Mouse (Mus musculus): ENCODE results near the gene Pard3. TPM values are rescaled to one million over a fixed set of nuclear protein-coding genes. Genes with fewer than 3 reads are reported as not detected.

Gene Pard3
- polyA plus RNA-seq, 1 experiment: 58.8 TPM

- Histone ChIP-seq H3K4me1 (ENCODE audit: control insufficient read depth, insufficient read depth, low read length) (no peaks in the 10 kb centered on the region), H3K4me3 (replicated peaks; ENCODE audit: extremely low read depth, low read depth, low read length) (no peak overlapping the region)
- no peak for DNase-seq
- WGBS: 53% methylated on average over 2 of the region's 2 CpGs
- TF ChIP-seq POLR2A (IDR thresholded peaks at IDR 0.05; ENCODE audit: borderline replicate concordance, extremely low read depth, low read depth, low read length) (no peak), CTCF (IDR thresholded peaks at IDR 0.05; ENCODE audit: insufficient read depth, low read length) (no peak)
These were observed 3.9 kb upstream of the Pard3 start for GRCm38 (mm10) chr8:127059826-127060225.

- TF ChIP-seq CTCF (IDR thresholded peaks at IDR 0.05; ENCODE audit: insufficient read depth, low read length) (no peak), POLR2A (IDR thresholded peaks at IDR 0.05; ENCODE audit: borderline replicate concordance, extremely low read depth, low read depth, low read length) (no peak)
- under 1% methylated on average over 80 of the region's 80 CpGs for WGBS
- DNase-seq: peak; percentile 75
- Histone ChIP-seq H3K4me3 (replicated peaks; ENCODE audit: extremely low read depth, low read depth, low read length) (peak overlapping the region; percentile 99), H3K4me1 (ENCODE audit: control insufficient read depth, insufficient read depth, low read length) (peaks cover 15% of the 10 kb centered on the region)
These were observed 844 bp downstream of the Pard3 start for GRCm38 (mm10) chr8:127064361-127065112.

- Histone ChIP-seq H3K4me1 (ENCODE audit: control insufficient read depth, insufficient read depth, low read length) (peaks cover 17% of the 10 kb centered on the region), H3K4me3 (replicated peaks; ENCODE audit: extremely low read depth, low read depth, low read length) (peak overlapping the region; percentile 99)
- no peak for TF ChIP-seq CTCF (IDR thresholded peaks at IDR 0.05; ENCODE audit: insufficient read depth, low read length)
- no peak for TF ChIP-seq POLR2A (IDR thresholded peaks at IDR 0.05; ENCODE audit: borderline replicate concordance, extremely low read depth, low read depth, low read length)
- no peak for DNase-seq
- WGBS: 11% methylated on average over 10 of the region's 10 CpGs
These were observed 1.4 kb downstream of the Pard3 start for GRCm38 (mm10) chr8:127065113-127065473.

GRCm38 (mm10) chr8:127065791-127066190 lies 2.1 kb downstream of the Pard3 start:
- peaks cover 18% of the 10 kb centered on the region for H3K4me1 ChIP-seq (ENCODE audit: control insufficient read depth, insufficient read depth, low read length)
- no peak overlapping the region for H3K4me3 ChIP-seq (replicated peaks; ENCODE audit: extremely low read depth, low read depth, low read length)
- DNase-seq: no peak
- 51% methylated on average over 1 of the region's 1 CpGs for WGBS
- TF ChIP-seq POLR2A (IDR thresholded peaks at IDR 0.05; ENCODE audit: borderline replicate concordance, extremely low read depth, low read depth, low read length): no peak
- TF ChIP-seq CTCF (IDR thresholded peaks at IDR 0.05; ENCODE audit: insufficient read depth, low read length): no peak

- H3K4me3 ChIP-seq (replicated peaks; ENCODE audit: extremely low read depth, low read depth, low read length): no peak overlapping the region
- no peak for DNase-seq
- H3K4me1 ChIP-seq (ENCODE audit: control insufficient read depth, insufficient read depth, low read length): peaks cover 18% of the 10 kb centered on the region
- TF ChIP-seq POLR2A (IDR thresholded peaks at IDR 0.05; ENCODE audit: borderline replicate concordance, extremely low read depth, low read depth, low read length): no peak
- TF ChIP-seq CTCF (IDR thresholded peaks at IDR 0.05; ENCODE audit: insufficient read depth, low read length): no peak
These were observed 2.8 kb downstream of the Pard3 start for GRCm38 (mm10) chr8:127066501-127066900.

- TF ChIP-seq POLR2A (IDR thresholded peaks at IDR 0.05; ENCODE audit: borderline replicate concordance, extremely low read depth, low read depth, low read length) (no peak), CTCF (IDR thresholded peaks at IDR 0.05; ENCODE audit: insufficient read depth, low read length) (no peak)
- DNase-seq: no peak
- Histone ChIP-seq H3K4me1 (ENCODE audit: control insufficient read depth, insufficient read depth, low read length) (peaks cover 20% of the 10 kb centered on the region), H3K4me3 (replicated peaks; ENCODE audit: extremely low read depth, low read depth, low read length) (no peak overlapping the region)
- WGBS: 66% methylated on average over 3 of the region's 3 CpGs
These were observed 5.0 kb downstream of the Pard3 start for GRCm38 (mm10) chr8:127068719-127069118.

- TF ChIP-seq CTCF (IDR thresholded peaks at IDR 0.05; ENCODE audit: insufficient read depth, low read length) (no peak), POLR2A (IDR thresholded peaks at IDR 0.05; ENCODE audit: borderline replicate concordance, extremely low read depth, low read depth, low read length) (no peak)
- 46% methylated on average over 3 of the region's 3 CpGs for WGBS
- Histone ChIP-seq H3K4me3 (replicated peaks; ENCODE audit: extremely low read depth, low read depth, low read length) (no peak overlapping the region), H3K4me1 (ENCODE audit: control insufficient read depth, insufficient read depth, low read length) (peaks cover 21% of the 10 kb centered on the region)
- no peak for DNase-seq
These were observed 6.5 kb downstream of the Pard3 start for GRCm38 (mm10) chr8:127070225-127070624.

- no peak overlapping the region for H3K4me3 ChIP-seq (replicated peaks; ENCODE audit: extremely low read depth, low read depth, low read length)
- TF ChIP-seq CTCF (IDR thresholded peaks at IDR 0.05; ENCODE audit: insufficient read depth, low read length): no peak
- TF ChIP-seq POLR2A (IDR thresholded peaks at IDR 0.05; ENCODE audit: borderline replicate concordance, extremely low read depth, low read depth, low read length): no peak
- H3K4me1 ChIP-seq (ENCODE audit: control insufficient read depth, insufficient read depth, low read length): peaks cover 21% of the 10 kb centered on the region
- DNase-seq: no peak
- 55% methylated on average over 5 of the region's 5 CpGs for WGBS
These were observed 9.4 kb downstream of the Pard3 start for GRCm38 (mm10) chr8:127073052-127073618.

- Histone ChIP-seq H3K4me1 (ENCODE audit: control insufficient read depth, insufficient read depth, low read length) (peaks cover 26% of the 10 kb centered on the region), H3K4me3 (replicated peaks; ENCODE audit: extremely low read depth, low read depth, low read length) (no peak overlapping the region)
- DNase-seq: no peak
- TF ChIP-seq POLR2A (IDR thresholded peaks at IDR 0.05; ENCODE audit: borderline replicate concordance, extremely low read depth, low read depth, low read length): no peak
- TF ChIP-seq CTCF (IDR thresholded peaks at IDR 0.05; ENCODE audit: insufficient read depth, low read length): no peak
- 73% methylated on average over 7 of the region's 7 CpGs for WGBS
These were observed 12.8 kb downstream of the Pard3 start for GRCm38 (mm10) chr8:127076511-127076910.

- DNase-seq: no peak
- H3K4me3 ChIP-seq (replicated peaks; ENCODE audit: extremely low read depth, low read depth, low read length): no peak overlapping the region
- TF ChIP-seq CTCF (IDR thresholded peaks at IDR 0.05; ENCODE audit: insufficient read depth, low read length): no peak
- 53% methylated on average over 5 of the region's 5 CpGs for WGBS
- peaks cover 30% of the 10 kb centered on the region for H3K4me1 ChIP-seq (ENCODE audit: control insufficient read depth, insufficient read depth, low read length)
These were observed 15.6 kb downstream of the Pard3 start for GRCm38 (mm10) chr8:127079244-127079805.

Measured in lung, adult 2 months (tissue).